In genomic region chr8:120588908-120589771, GRCm38 (mm10) we compare ENCODE assay signal across 8 mouse cellular contexts. TPM values are rescaled to one million over a fixed set of nuclear protein-coding genes. Genes with fewer than 3 reads are reported as not detected.
DNase-seq lines count a peak whose midpoint lies in the region; ATAC-seq lines count a peak whose summit lies in the region.

Gene Gins2 (minus strand): TSS chr8:120589304.

- peak; percentile 99 for DNase-seq in WW6 (ENCODE audit: low read depth, low spot score)
- DNase-seq in cerebellum, postnatal 4 days (ENCODE audit: low spot score in 2 of 2) = peak; percentile 93 to 99
- peak; percentile 100 for DNase-seq in gastrocnemius, adult 18-20 months (ENCODE audit: low spot score)
- DNase-seq in left cerebral cortex, adult 18-20 months (ENCODE audit: low spot score in 2 of 2) = peak; percentile 98
- peak; percentile 100 for DNase-seq in right cerebral cortex, adult 18-20 months
- DNase-seq in urinary bladder, postnatal 10 days (ENCODE audit: low spot score) = peak; percentile 95

- peaks cover 13% of the 10 kb centered on the region; the same call in 1 of the 2 replicates for H3K79me2 ChIP-seq in macrophage (ENCODE audit: inconsistent target)

- peaks cover 8% of the 10 kb centered on the region for H3K4me1 ChIP-seq in hindbrain, embryonic 16.5 days (ENCODE audit: control insufficient read depth, insufficient read depth, low read depth, low read length)

- peak within 1 kb of the TSS; percentile 66 for H3K9ac ChIP-seq in hindbrain, embryonic 16.5 days (ENCODE audit: low read depth, low read length)

- ATAC-seq in hindbrain, embryonic 16.5 days = peak; percentile 99

- H3K4me3 ChIP-seq in hindbrain, embryonic 16.5 days (ENCODE audit: low read length) = peak within 1 kb of the TSS; percentile 62
- peak within 1 kb of the TSS; percentile 79 for H3K4me3 ChIP-seq in macrophage (ENCODE audit: inconsistent target)

- no peak within 1 kb of the TSS for H3K27ac ChIP-seq in hindbrain, embryonic 16.5 days (ENCODE audit: low read depth, low read length)
- peak within 1 kb of the TSS; percentile 38 for H3K27ac ChIP-seq in macrophage

- H3K4me2 ChIP-seq in hindbrain, embryonic 16.5 days (ENCODE audit: low read length) = peak within 1 kb of the TSS; percentile 98

- under 1% methylated on average over 67 of the region's 67 CpGs for WGBS in hindbrain, embryonic 16.5 days
- WGBS in macrophage (ENCODE audit: missing documents) = under 1% methylated on average over 67 of the region's 67 CpGs

- no peaks in the 10 kb centered on the region for H3K36me3 ChIP-seq in hindbrain, embryonic 16.5 days (ENCODE audit: control insufficient read depth, insufficient read depth, low read length)
- no peaks in the 10 kb centered on the region for H3K36me3 ChIP-seq in macrophage (ENCODE audit: inconsistent target)

- no peaks in the 10 kb centered on the region for H3K9me3 ChIP-seq in hindbrain, embryonic 16.5 days (ENCODE audit: control insufficient read depth, low read length)

- no peaks in the 10 kb centered on the region for H3K27me3 ChIP-seq in hindbrain, embryonic 16.5 days (replicated peaks; ENCODE audit: control insufficient read depth, insufficient read depth, low read length)

RNA-seq across cellular contexts. Expression of gene Gins2, which starts in this region (rescaled TPM):
- total RNA-seq in gastrocnemius, adult 18-20 months (2021) = under 1 TPM in 1 of 2 experiments, not detected in 1; 0.80 TPM
- 20.6 and 22.0 TPM in 2 replicates for polyA plus RNA-seq in hindbrain, embryonic 16.5 days (2015; fragmentation: Nextera tagmentation; extraction: Ambion mirVana)
- 1 to 10 TPM; 2.1 to 2.4 TPM for total RNA-seq in left cerebral cortex, adult 18-20 months (2021)
- total RNA-seq in macrophage (2018; cell fraction: chromatin; rRNA removed) = 1 to 10 TPM in 24 of 26 experiments, under 1 TPM in 2; 0.20 to 6.5 (median 1.9) TPM
- total RNA-seq in macrophage (2018; cell fraction: cytosol; rRNA removed) = 10 to 100 TPM in 5 of 26 experiments, 1 to 10 TPM in 21; 4.8 to 13.4 (median 7.2) TPM
- 10 to 100 TPM in 1 of 26 experiments, 1 to 10 TPM in 25; 1.0 to 11.4 (median 2.4) TPM for total RNA-seq in macrophage (2018; cell fraction: nucleus; rRNA removed)
- polyA plus RNA-seq in macrophage (2018) = 6.0 to 52.8 TPM (median 6.1 TPM) in 3 replicates

Comparison
In these comparisons a context has a peak if more than half of its experiments do, and no peak if none do; other contexts are left out.
1. Peak in DNase-seq in gastrocnemius, adult 18-20 months; RNA of the gene not detected or under 1 TPM.